Mouse (Mus musculus) spleen, adult 2 months (tissue): ENCODE results near the gene Ndc1. TPM values are rescaled to one million over a fixed set of nuclear protein-coding genes. Genes with fewer than 3 reads are reported as not detected.

Experiments used
- DNase-seq, 2 experiments: peaks; one replicate each; pipeline versions ENCODE4 v3.0.0 to v3.0.0-alpha.2; 2012 to 2021; ENCODE audit warnings: low spot score in 2 of 2, low read depth in 1 of 2
- H3K27ac ChIP-seq: fragments of 200-500 bp; 2 replicates; pipeline ENCODE4 v1.5.1; 2012; ENCODE audit warnings: low read length, inconsistent platforms; ENCODE audit not compliant: insufficient read depth
- H3K27me3 ChIP-seq: fragments of 200-500 bp; 2 replicates; pipeline ENCODE4 v1.6.1; 2012; ENCODE audit warnings: mild to moderate bottlenecking, moderate library complexity, low read length, inconsistent platforms; ENCODE audit not compliant: control insufficient read depth, insufficient read depth
- H3K36me3 ChIP-seq: fragments of 200-500 bp; 2 replicates; pipeline ENCODE4 v1.6.1; 2012; ENCODE audit warnings: mild to moderate bottlenecking, low read length, inconsistent platforms; ENCODE audit not compliant: control insufficient read depth, insufficient read depth
- H3K4me1 ChIP-seq: fragments of 200-500 bp; 2 replicates; pipeline ENCODE4 v1.6.1; 2011; ENCODE audit warnings: inconsistent platforms; ENCODE audit not compliant: control insufficient read depth, insufficient read depth, insufficient read length
- H3K4me3 ChIP-seq: fragments of 200-500 bp; 2 replicates; pipeline ENCODE4 v1.5.1; 2011; ENCODE audit warnings: mild to moderate bottlenecking, inconsistent platforms; ENCODE audit not compliant: insufficient read depth, insufficient read length; ENCODE audit errors: extremely low read depth
- CTCF ChIP-seq: fragments of 200-500 bp; IDR thresholded peaks from 2 replicates; pipeline ENCODE4 v1.5.1; 2011; ENCODE audit warnings: mild to moderate bottlenecking, inconsistent platforms; ENCODE audit not compliant: insufficient read depth, insufficient read length, insufficient replicate concordance; ENCODE audit errors: extremely low read depth
- POLR2A ChIP-seq: fragments of 200-500 bp; IDR thresholded peaks from 2 replicates; pipeline ENCODE4 v1.6.1; 2011; ENCODE audit warnings: low read depth, low read length, inconsistent platforms
- WGBS: fragments of 180-500 bp; shearing (Covaris S2); methylation state at CpG from one replicate; pipeline ENCODE4 v1.1.7; 2018; 5-methylcytosine and 5-hydroxymethylcytosine counted together
- polyA plus RNA-seq: library from polyadenylated mRNA; depleted of rRNA; stranded (reverse); fragments of >200 nt; gene quantifications from 2 replicates; pipeline ENCODE4 v1.2.3, GENCODE M21; 2012; rRNA removed

Gene Ndc1
- polyA plus RNA-seq, 1 experiment = 10.6 TPM

DNA sequence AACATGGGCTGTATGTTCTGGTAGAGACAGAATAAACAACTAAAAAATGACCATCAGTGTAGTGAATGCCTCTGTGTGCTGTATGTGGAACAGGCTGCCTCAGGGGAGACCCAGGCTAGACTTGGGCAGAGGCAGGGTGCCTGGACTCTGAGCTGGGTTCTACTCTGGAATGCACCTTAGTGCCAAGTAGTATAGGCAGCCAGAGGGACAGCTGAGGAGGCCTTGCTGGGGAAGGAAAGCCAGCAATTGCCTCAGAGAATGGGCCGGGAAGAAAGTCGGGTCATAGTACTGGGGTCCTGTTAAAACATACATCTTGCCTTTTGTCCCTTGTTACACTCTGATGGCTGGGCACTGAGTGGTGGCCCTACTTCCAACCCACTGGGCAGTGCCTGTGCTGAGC lies 91.9 kb downstream of the Ndc1 start:
- TF ChIP-seq CTCF (no peak), POLR2A (no peak)
- WGBS = 100% methylated on average over 2 of the region's 2 CpGs
- Histone ChIP-seq H3K36me3 (no peaks in the 10 kb centered on the region), H3K27me3 (no peaks in the 10 kb centered on the region), H3K4me1 (no peaks in the 10 kb centered on the region), H3K4me3 (no peak overlapping the region), H3K27ac (no peak overlapping the region)
- DNase-seq = no peak

DNA sequence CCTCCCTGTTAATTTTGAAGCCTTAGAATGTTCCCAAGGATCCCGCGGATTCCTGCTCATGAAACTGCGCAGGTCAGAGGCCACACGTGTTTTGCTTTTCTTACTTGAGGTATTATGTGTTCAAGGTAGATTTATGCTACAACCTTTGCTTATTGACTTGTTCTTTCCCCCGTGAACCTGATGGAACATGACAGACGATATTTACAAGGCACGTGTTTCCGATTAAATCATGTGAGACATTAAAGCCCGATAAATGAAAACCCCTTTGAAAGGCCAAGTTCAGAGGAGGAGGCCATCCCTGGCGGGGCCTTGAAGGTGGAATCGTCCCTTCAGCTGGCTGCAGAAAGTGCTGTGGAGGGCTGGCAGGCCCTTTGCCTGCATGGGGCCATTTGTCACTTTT lies 92.9 kb downstream of the Ndc1 start:
- WGBS = 89% methylated on average over 11 of the region's 11 CpGs
- no peaks in the 10 kb centered on the region for H3K27me3 ChIP-seq
- no peak for DNase-seq
- H3K36me3 ChIP-seq = no peaks in the 10 kb centered on the region
- no peaks in the 10 kb centered on the region for H3K4me1 ChIP-seq
- H3K27ac ChIP-seq = no peak overlapping the region
- H3K4me3 ChIP-seq = no peak overlapping the region
- TF ChIP-seq POLR2A = no peak
- no peak for TF ChIP-seq CTCF

Other genes with a start within 250 kb of the Ndc1 start
- 97.7 and 116 TPM in 2 replicates for gene Tmem59, start 189.4 kb upstream of the Ndc1 start, polyA plus RNA-seq
- 7.0 and 8.2 TPM in 2 replicates for gene Tceanc2, start 188.7 kb upstream of the Ndc1 start, polyA plus RNA-seq
- gene Ldlrad1, start 158.6 kb upstream of the Ndc1 start, polyA plus RNA-seq = 0.07 and 0.47 TPM in 2 replicates
- gene Lrrc42, start 114.3 kb upstream of the Ndc1 start, polyA plus RNA-seq = 6.0 and 7.9 TPM in 2 replicates
- 1.2 and 1.6 TPM in 2 replicates for gene Hspb11, start 114.2 kb upstream of the Ndc1 start, polyA plus RNA-seq
- gene Dio1, start 60.6 kb upstream of the Ndc1 start, polyA plus RNA-seq = 0.06 and 0.40 TPM in 2 replicates
- gene Yipf1, start 53.4 kb upstream of the Ndc1 start, polyA plus RNA-seq = 21.4 and 23.7 TPM in 2 replicates
- gene Glis1, start 66.8 kb downstream of the Ndc1 start, polyA plus RNA-seq = 0.55 and 0.61 TPM in 2 replicates